Mouse (Mus musculus): ENCODE results near the gene Krt24. TPM values are rescaled to one million over a fixed set of nuclear protein-coding genes. Genes with fewer than 3 reads are reported as not detected.

Krt24 gene
- not detected in 2 replicates for polyA plus RNA-seq (2014; fragmentation: Nextera tagmentation; extraction: Ambion mirVana)

GRCm38 (mm10) chr11:99284833-99285312 is at the start of gene Krt24:
Gene Krt24, minus strand, starts transcription at chr11:99285262.
- 61% methylated on average over 11 of the region's 11 CpGs for WGBS
- H3K36me3 ChIP-seq (ENCODE audit: control insufficient read depth, insufficient read depth, low read length), result no peaks in the 10 kb centered on the region

GRCm38 (mm10) chr11:99333426-99333825 is 48.4 kb upstream of the Krt24 start:
- no peaks in the 10 kb centered on the region for H3K4me1 ChIP-seq (replicated peaks; ENCODE audit: control insufficient read depth, insufficient read depth, low read length)
- ATAC-seq (replicated peaks; ENCODE audit: low FRiP score), result no peak
- DNase-seq (ENCODE audit: low spot score), result no peak
- no peak overlapping the region for H3K9ac ChIP-seq (ENCODE audit: low read length)
- no peak overlapping the region for H3K4me3 ChIP-seq (ENCODE audit: low read depth, low read length)
- no peak overlapping the region for H3K27ac ChIP-seq (ENCODE audit: low read depth, low read length)
- no peaks in the 10 kb centered on the region for H3K27me3 ChIP-seq (ENCODE audit: control insufficient read depth, insufficient read depth, low read length)
- H3K36me3 ChIP-seq (ENCODE audit: control insufficient read depth, insufficient read depth, low read length), result no peaks in the 10 kb centered on the region
- 77% methylated on average over 13 of the region's 13 CpGs for WGBS
- H3K9me3 ChIP-seq (ENCODE audit: control insufficient read depth, low read length), result no peaks in the 10 kb centered on the region
- no peak overlapping the region for H3K4me2 ChIP-seq (ENCODE audit: low read depth, low read length, severe bottlenecking)

More at GRCm38 (mm10) chr11:99284833-99285312, at the start of gene Krt24:
- DNase-seq (ENCODE audit: low spot score) (no peak), ATAC-seq (replicated peaks; ENCODE audit: low FRiP score) (no peak)
- H3K9ac ChIP-seq (ENCODE audit: low read length), result no peak within 1 kb of the TSS
- no peaks in the 10 kb centered on the region for H3K4me1 ChIP-seq (replicated peaks; ENCODE audit: control insufficient read depth, insufficient read depth, low read length)
- no peak within 1 kb of the TSS for H3K4me2 ChIP-seq (ENCODE audit: low read depth, low read length, severe bottlenecking)
- H3K4me3 ChIP-seq (ENCODE audit: low read depth, low read length), result no peak within 1 kb of the TSS
- no peak within 1 kb of the TSS for H3K27ac ChIP-seq (ENCODE audit: low read depth, low read length)
- H3K27me3 ChIP-seq (ENCODE audit: control insufficient read depth, insufficient read depth, low read length), result no peaks in the 10 kb centered on the region
- H3K9me3 ChIP-seq (ENCODE audit: control insufficient read depth, low read length), result no peaks in the 10 kb centered on the region

GRCm38 (mm10) chr11:99329655-99330054 is 44.6 kb upstream of the Krt24 start:
- H3K4me3 ChIP-seq (ENCODE audit: low read depth, low read length), result no peak overlapping the region
- WGBS, result 83% methylated on average over 2 of the region's 2 CpGs

GRCm38 (mm10) chr11:99322851-99323250 is 37.8 kb upstream of the Krt24 start, which contains the start of gene Krt25:
Gene Krt25, minus strand, starts transcription at chr11:99322951.
- Histone ChIP-seq H3K4me2 (ENCODE audit: low read depth, low read length, severe bottlenecking) (no peak within 1 kb of the TSS), H3K27me3 (ENCODE audit: control insufficient read depth, insufficient read depth, low read length) (no peaks in the 10 kb centered on the region), H3K9me3 (ENCODE audit: control insufficient read depth, low read length) (no peaks in the 10 kb centered on the region), H3K4me3 (ENCODE audit: low read depth, low read length) (no peak within 1 kb of the TSS), H3K27ac (ENCODE audit: low read depth, low read length) (no peak within 1 kb of the TSS), H3K36me3 (ENCODE audit: control insufficient read depth, insufficient read depth, low read length) (no peaks in the 10 kb centered on the region), H3K9ac (ENCODE audit: low read length) (no peak within 1 kb of the TSS), H3K4me1 (replicated peaks; ENCODE audit: control insufficient read depth, insufficient read depth, low read length) (no peaks in the 10 kb centered on the region)
- ATAC-seq (replicated peaks; ENCODE audit: low FRiP score) (no peak), DNase-seq (ENCODE audit: low spot score) (no peak)
- WGBS, result 93% methylated on average over 11 of the region's 11 CpGs

More at GRCm38 (mm10) chr11:99329655-99330054, 44.6 kb upstream of the Krt24 start:
- ATAC-seq (replicated peaks; ENCODE audit: low FRiP score) (no peak), DNase-seq (ENCODE audit: low spot score) (no peak)
- Histone ChIP-seq H3K36me3 (ENCODE audit: control insufficient read depth, insufficient read depth, low read length) (no peaks in the 10 kb centered on the region), H3K4me1 (replicated peaks; ENCODE audit: control insufficient read depth, insufficient read depth, low read length) (no peaks in the 10 kb centered on the region), H3K4me2 (ENCODE audit: low read depth, low read length, severe bottlenecking) (no peak overlapping the region), H3K27me3 (ENCODE audit: control insufficient read depth, insufficient read depth, low read length) (no peaks in the 10 kb centered on the region), H3K9ac (ENCODE audit: low read length) (no peak overlapping the region), H3K27ac (ENCODE audit: low read depth, low read length) (no peak overlapping the region), H3K9me3 (ENCODE audit: control insufficient read depth, low read length) (no peaks in the 10 kb centered on the region)

GRCm38 (mm10) chr11:99321094-99321493 is 36.0 kb upstream of the Krt24 start:
- Histone ChIP-seq H3K36me3 (ENCODE audit: control insufficient read depth, insufficient read depth, low read length) (no peaks in the 10 kb centered on the region), H3K9me3 (ENCODE audit: control insufficient read depth, low read length) (no peaks in the 10 kb centered on the region), H3K27ac (ENCODE audit: low read depth, low read length) (no peak overlapping the region), H3K9ac (ENCODE audit: low read length) (no peak overlapping the region), H3K4me2 (ENCODE audit: low read depth, low read length, severe bottlenecking) (no peak overlapping the region), H3K4me1 (replicated peaks; ENCODE audit: control insufficient read depth, insufficient read depth, low read length) (no peaks in the 10 kb centered on the region), H3K4me3 (ENCODE audit: low read depth, low read length) (no peak overlapping the region), H3K27me3 (ENCODE audit: control insufficient read depth, insufficient read depth, low read length) (no peaks in the 10 kb centered on the region)
- 88% methylated on average over 14 of the region's 14 CpGs for WGBS
- ATAC-seq (replicated peaks; ENCODE audit: low FRiP score), result no peak
- no peak for DNase-seq (ENCODE audit: low spot score)

GRCm38 (mm10) chr11:99319127-99319526 is 34.1 kb upstream of the Krt24 start:
- DNase-seq (ENCODE audit: low spot score), result no peak
- no peak overlapping the region for H3K27ac ChIP-seq (ENCODE audit: low read depth, low read length)
- ATAC-seq (replicated peaks; ENCODE audit: low FRiP score), result no peak
- H3K4me3 ChIP-seq (ENCODE audit: low read depth, low read length), result no peak overlapping the region
- no peak overlapping the region for H3K4me2 ChIP-seq (ENCODE audit: low read depth, low read length, severe bottlenecking)
- no peaks in the 10 kb centered on the region for H3K36me3 ChIP-seq (ENCODE audit: control insufficient read depth, insufficient read depth, low read length)
- H3K27me3 ChIP-seq (ENCODE audit: control insufficient read depth, insufficient read depth, low read length), result no peaks in the 10 kb centered on the region
- H3K9me3 ChIP-seq (ENCODE audit: control insufficient read depth, low read length), result no peaks in the 10 kb centered on the region
- no peaks in the 10 kb centered on the region for H3K4me1 ChIP-seq (replicated peaks; ENCODE audit: control insufficient read depth, insufficient read depth, low read length)
- WGBS, result 84% methylated on average over 9 of the region's 9 CpGs
- no peak overlapping the region for H3K9ac ChIP-seq (ENCODE audit: low read length)

- Histone ChIP-seq H3K9ac (ENCODE audit: low read length) (no peak overlapping the region), H3K4me3 (ENCODE audit: low read depth, low read length) (no peak overlapping the region), H3K27ac (ENCODE audit: low read depth, low read length) (no peak overlapping the region), H3K9me3 (ENCODE audit: control insufficient read depth, low read length) (no peaks in the 10 kb centered on the region), H3K27me3 (ENCODE audit: control insufficient read depth, insufficient read depth, low read length) (no peaks in the 10 kb centered on the region), H3K36me3 (ENCODE audit: control insufficient read depth, insufficient read depth, low read length) (no peaks in the 10 kb centered on the region), H3K4me1 (replicated peaks; ENCODE audit: control insufficient read depth, insufficient read depth, low read length) (no peaks in the 10 kb centered on the region), H3K4me2 (ENCODE audit: low read depth, low read length, severe bottlenecking) (no peak overlapping the region)
- 77% methylated on average over 8 of the region's 8 CpGs for WGBS
- no peak for DNase-seq (ENCODE audit: low spot score)
- ATAC-seq (replicated peaks; ENCODE audit: low FRiP score), result no peak
Observed at GRCm38 (mm10) chr11:99316543-99316942, 31.5 kb upstream of the Krt24 start.

- 85% methylated on average over 2 of the region's 2 CpGs for WGBS
- Histone ChIP-seq H3K36me3 (ENCODE audit: control insufficient read depth, insufficient read depth, low read length) (no peaks in the 10 kb centered on the region), H3K9me3 (ENCODE audit: control insufficient read depth, low read length) (no peaks in the 10 kb centered on the region), H3K27ac (ENCODE audit: low read depth, low read length) (no peak overlapping the region), H3K9ac (ENCODE audit: low read length) (no peak overlapping the region), H3K4me3 (ENCODE audit: low read depth, low read length) (no peak overlapping the region), H3K27me3 (ENCODE audit: control insufficient read depth, insufficient read depth, low read length) (no peaks in the 10 kb centered on the region), H3K4me1 (replicated peaks; ENCODE audit: control insufficient read depth, insufficient read depth, low read length) (no peaks in the 10 kb centered on the region), H3K4me2 (ENCODE audit: low read depth, low read length, severe bottlenecking) (no peak overlapping the region)
- DNase-seq (ENCODE audit: low spot score) (no peak), ATAC-seq (replicated peaks; ENCODE audit: low FRiP score) (no peak)
Observed at GRCm38 (mm10) chr11:99314594-99314993, 29.5 kb upstream of the Krt24 start.

GRCm38 (mm10) chr11:99310882-99311281 is 25.8 kb upstream of the Krt24 start:
- H3K4me2 ChIP-seq (ENCODE audit: low read depth, low read length, severe bottlenecking), result no peak overlapping the region
- DNase-seq (ENCODE audit: low spot score), result no peak
- H3K9ac ChIP-seq (ENCODE audit: low read length), result no peak overlapping the region
- H3K36me3 ChIP-seq (ENCODE audit: control insufficient read depth, insufficient read depth, low read length), result no peaks in the 10 kb centered on the region
- ATAC-seq (replicated peaks; ENCODE audit: low FRiP score), result no peak
- H3K4me3 ChIP-seq (ENCODE audit: low read depth, low read length), result no peak overlapping the region
- no peaks in the 10 kb centered on the region for H3K27me3 ChIP-seq (ENCODE audit: control insufficient read depth, insufficient read depth, low read length)
- no peaks in the 10 kb centered on the region for H3K9me3 ChIP-seq (ENCODE audit: control insufficient read depth, low read length)
- WGBS, result 90% methylated on average over 1 of the region's 1 CpGs
- no peaks in the 10 kb centered on the region for H3K4me1 ChIP-seq (replicated peaks; ENCODE audit: control insufficient read depth, insufficient read depth, low read length)
- H3K27ac ChIP-seq (ENCODE audit: low read depth, low read length), result no peak overlapping the region
